Mouse (Mus musculus) liver (tissue): ENCODE measurements around the gene Fut7.
"Not testable (repeated sequence)": the region's sequence is repeated elsewhere in the genome, so short reads cannot be mapped to it uniquely, and the experiment has no call there.

Experiments used
- DNase-seq: peaks from one replicate; pipeline ENCODE4 v3.0.0-alpha.2; 2020; ENCODE audit warnings: mixed read lengths

The Fut7 gene

DNA sequence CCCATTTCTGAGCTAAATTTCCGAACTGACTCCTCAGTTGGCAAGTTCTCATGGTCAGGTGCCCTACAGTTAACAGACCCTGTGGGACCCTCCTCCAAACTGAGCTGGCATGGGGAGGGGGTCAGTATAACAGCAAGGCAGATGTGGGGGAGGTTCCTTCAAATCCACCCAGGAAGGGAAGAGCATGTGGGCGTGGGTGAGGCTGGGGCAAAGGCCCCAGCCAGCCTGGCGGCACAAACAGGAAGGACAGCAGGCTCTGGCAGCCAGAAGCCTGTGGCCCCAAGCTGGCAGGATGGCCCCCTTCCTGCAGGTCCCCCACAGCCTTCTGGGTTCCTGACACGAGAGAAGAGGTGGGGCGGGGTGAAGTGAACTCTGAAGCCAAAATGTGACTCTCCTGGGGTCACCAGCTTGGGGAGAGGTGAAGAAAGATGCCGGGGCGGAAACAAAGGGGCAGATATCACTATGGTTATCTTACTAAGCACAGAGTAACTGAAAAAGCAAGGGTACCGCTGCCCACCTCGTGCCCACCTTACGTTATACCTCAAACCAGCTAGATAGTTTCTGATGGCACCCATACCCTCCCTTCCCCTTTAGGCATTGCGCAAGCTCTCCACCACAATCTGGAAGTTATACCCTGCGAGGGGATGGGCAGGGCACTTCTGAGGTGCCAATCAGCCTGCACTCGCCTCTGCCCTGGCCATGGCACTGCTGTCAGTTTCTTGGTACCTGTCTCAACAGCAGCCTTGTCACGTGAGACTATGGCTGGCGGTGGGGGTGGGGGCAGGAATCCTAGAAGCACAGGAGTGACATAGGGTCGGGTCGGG, at the start of gene Fut7:
Fut7 (plus strand) TSS at position 681 of the 824 bp plus-strand sequence.
- DNase-seq, result no peak

DNA sequence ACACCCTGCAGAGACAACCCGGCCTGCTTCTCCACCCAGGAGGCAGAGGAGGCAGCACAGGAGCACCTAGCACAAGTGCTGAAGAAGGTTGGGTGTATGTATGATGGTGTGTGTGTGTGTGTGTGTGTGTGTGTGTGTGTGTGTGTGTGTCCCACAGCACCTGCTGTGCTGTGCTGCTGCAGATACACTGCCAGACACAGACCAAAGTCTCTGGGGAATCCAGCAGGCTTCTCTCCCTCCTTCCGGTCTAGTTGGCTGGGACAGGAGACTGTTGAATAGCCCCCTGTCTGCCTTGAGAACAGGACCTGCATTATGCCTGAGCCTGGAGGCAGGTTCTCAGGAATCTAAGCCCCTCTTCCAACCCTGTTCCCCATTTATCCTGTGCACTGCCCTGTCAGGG, 49.6 kb upstream of the Fut7 start:
- no peak for DNase-seq

DNA sequence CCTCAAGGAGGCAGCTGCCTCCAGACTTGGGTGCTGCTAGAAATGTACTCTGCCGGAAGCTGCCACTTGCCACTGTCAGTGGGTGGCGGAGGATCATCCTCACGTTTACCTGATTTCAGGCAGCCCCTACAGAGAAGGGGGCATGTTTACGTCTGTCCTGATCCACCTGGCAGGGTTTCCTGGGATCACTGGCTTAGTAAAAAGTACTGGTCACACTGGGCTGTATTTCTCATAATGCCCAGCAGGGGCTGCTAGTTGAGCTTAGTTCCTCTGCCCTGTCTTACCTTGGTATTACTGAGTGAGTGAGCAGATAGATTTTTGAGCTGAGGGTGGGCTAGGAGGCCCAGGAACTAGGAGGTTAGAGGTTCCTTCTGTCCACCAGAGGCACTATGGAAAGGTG, 46.5 kb upstream of the Fut7 start:
- peak; percentile 46 for DNase-seq

DNA sequence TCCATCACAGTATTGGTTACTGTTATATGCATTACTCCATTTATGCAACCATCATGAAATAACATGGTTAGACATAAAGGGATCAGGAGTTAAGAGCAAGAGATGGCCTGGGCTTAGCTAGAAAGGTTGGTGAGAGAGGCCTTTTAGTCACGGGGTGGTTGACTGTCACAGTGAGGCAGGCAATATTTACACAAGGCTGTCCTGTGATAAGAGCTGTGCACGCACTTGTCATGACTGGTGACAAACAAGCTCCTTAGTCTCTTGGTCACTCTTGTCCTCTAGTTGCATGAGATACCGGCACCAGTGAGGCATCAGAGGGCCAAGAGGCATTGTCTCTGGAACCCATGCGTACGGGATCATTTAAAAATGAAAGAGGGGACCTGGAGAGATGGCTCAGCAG, 38.6 kb upstream of the Fut7 start:
- DNase-seq, result no peak

DNA sequence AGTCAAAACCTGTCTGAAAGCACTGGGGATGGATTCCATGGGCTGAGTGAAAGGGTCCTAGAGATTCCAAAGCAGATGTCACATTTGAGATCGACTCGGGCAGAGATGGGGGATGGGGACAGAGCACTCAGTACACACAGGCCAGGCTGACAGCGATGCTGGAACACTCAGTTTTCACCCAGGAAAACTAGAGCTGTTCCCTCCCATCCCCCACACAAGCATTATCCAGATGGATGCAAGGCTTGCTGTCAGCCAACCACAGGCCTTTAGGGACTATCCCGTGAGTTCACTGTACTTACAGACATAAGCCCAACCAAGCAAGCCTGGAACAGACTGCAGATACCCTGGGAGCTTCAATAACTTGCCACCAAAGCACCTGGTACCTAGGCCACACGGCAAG, 31.8 kb upstream of the Fut7 start:
- DNase-seq, result no peak

DNA sequence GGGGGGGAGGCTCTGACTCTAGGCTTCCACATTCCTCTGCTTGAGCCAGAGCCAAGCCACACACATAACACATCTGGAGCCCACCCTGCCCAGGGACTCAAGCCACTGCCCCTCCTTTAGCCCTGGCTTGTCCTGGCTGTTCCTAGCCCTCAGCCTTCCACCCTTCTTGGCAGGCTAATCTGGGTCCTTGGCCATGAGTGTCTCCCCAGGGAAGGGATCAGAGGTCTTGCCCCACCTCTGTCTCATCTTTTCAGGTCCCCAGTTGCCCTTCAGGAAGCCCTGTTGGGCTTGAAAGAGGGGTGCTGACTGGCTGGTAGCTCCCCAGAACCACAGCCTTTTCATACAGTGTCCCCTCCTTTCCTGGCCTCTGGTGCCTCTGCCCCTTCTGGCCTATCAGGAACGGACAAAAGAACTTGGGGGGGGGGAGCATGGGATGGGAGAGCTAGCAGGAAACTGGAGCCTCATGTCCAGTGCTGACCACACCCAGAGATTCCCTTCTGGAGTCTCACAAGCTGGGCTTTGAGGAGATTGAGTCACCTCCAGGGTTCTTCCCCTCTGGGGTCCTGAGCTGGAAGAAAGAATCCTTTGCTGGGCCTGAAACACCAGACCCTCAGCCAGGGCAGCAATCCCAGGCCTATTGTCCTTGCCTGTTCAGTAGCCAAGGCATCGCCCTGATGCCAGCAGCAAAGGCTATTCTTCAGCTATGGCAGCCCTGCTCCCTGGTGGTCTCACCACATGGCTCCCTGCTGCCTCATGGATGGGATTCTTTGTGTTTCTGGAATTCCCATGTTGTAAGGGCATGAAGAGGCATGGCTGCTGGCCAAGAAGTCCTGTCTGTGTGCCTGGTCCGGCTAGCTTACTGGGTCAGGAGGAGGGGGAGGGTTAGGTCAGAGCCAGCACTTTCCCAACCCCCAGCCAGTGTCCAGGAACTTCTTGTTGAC, 28.5 kb upstream of the Fut7 start:
- DNase-seq, result no peak

DNA sequence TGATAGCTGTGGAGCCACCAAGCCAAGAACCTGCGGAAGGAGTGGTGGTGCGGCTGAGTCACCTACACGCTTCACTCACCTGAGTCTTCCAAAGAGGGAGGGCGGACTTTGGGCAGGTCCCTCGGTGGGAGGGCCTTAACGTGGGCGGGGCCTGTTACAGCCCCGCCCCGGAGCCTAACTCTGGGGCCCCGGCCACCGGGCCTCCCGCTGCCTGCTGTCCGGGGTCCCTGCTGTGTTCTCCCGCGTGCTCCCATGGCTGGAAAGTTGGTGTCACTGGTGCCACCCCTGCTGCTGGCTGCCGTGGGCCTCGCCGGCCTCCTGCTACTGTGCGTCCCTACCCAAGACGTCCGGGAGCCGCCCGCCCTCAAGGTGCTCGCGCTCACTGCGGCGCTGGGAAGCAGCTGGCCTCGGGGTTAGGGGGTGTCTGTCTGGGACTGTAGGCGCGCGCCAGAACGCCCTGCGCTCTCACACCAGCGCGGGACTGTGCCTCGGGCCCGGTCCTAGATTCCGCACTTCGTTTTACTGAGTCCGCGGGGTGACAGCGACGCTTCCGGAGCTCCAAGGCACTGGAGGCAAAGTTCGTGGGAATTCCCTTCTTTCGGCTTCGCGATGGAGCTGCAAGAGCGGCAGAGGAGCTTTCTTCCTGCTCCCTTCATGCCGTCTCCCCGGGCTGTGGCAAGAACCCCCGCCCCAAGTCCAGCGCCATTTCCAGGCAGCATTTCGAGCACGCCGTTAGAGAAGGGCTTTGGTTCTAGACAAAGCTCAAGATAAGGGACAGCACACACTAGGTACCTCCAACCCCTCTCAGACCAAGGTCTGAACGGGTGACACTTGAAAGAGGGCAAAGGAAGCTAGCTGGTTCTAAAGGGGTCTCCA, 27.1 kb upstream of the Fut7 start, which contains the start of gene Entpd2:
Entpd2 (plus strand) TSS at position 154 of the 876 bp plus-strand sequence.
- DNase-seq, result peak; percentile 47

DNA sequence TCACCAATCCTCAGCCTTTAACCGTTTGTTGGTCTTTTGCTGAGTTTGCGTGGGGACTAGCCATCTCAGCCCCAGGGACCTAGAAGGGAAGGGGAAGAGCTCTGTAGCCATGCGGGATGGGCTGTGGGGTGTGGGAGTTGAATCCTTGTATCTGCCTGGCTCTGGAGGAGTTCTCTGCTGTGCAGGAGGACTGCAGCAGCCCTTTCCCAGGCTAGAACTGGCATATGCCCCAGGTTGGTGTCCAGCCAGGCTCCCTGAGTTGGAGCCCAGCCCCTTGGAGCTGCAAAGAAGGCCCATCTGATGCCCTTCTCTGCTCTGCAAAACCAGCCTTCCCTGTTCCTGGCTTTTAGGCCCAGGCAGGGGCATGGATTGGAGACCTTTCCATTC, 26.5 kb upstream of the Fut7 start:
- no peak for DNase-seq

DNA sequence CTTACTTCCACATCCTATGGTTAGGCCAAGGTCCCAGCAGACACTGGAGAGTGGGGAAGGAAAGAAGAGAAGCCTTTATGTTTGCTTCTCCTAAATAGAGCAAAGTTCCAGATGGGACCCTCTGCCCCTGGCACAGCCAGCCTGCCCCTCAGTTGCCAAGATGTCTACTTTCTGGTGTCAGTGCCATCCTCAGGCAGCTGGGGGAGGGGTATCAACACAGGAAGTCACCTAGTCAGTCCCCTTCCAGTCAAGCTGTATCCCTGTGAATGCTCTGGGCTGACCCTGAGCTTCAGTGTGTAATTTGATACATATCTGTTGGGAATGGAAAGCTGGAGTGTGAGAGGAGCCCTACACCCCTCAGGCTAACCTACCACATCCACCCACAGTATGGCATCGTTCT, 26.1 kb upstream of the Fut7 start:
- DNase-seq, result no peak

DNA sequence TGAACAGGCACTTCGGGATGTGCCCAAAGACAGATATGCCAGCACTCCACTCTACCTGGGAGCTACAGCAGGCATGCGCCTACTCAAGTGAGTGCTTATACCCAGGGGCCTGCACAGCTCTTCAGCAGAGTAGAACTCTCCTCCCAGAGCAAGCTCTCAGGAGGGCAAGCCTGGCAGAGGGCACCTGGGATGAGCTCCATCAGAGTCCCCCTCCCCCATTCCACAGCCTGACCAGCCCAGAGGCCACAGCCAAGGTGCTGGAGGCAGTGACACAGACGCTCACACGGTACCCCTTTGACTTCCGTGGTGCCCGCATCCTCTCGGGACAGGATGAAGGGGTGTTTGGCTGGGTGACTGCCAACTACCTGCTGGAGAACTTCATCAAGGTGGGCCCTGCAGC, 25.0 kb upstream of the Fut7 start:
- DNase-seq, result no peak

DNA sequence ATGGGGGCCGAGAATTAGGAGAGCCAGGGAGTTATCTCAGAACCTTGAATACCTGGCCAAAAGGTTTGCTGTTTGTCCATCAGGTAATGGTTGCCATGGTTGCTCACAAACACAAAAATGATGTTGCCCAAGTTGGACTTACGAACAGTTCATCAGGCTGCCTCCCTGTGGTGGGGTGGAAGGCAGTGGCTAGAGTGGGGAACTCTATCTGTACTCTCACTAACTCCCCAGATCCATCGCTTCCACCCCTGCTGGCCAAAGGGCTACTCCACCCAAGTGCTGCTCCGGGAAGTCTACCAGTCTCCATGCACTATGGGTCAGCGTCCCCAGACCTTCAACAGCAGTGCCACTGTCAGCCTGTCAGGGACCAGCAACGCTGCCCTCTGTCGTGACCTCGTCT, 24.0 kb upstream of the Fut7 start, which contains the start of gene Npdc1:
Npdc1 (plus strand) TSS at position 301 of the 400 bp plus-strand sequence.
- no peak for DNase-seq

DNA sequence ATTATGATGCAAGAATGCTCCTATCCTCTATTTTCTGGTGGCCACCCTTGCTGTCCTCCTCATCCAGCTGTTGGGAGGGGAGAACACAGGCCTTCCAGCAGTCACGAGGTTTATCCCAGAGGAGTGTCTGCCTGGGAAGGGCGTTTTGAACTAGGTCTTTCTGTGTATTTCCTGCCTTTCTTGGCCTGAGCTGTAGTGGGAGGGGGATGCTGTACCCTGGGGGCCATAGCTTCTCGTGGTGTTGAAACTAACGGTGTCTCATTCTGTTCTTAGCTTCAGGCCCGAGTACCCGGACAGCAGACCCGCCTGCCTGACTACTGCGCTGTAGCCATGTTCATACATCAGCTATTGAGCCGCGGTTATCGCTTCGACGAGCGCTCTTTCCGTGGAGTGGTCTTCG, 22.8 kb upstream of the Fut7 start:
- no peak for DNase-seq

DNA sequence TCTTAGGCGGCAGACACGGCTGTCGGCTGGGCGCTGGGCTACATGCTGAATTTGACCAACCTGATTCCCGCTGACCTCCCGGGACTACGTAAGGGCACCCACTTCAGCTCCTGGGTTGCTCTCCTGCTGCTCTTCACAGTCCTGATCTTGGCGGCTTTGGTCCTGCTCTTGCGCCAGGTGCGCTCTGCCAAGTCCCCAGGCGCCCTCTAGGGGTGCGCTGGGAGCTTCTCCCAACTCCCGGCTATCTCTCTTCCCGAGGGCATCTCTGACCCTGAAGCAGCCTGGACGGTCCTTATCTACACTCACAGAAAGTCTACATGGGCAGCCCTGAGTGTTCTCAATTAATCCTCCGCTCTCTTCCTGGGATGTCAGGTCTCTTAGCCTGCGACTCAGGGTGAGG, 22.3 kb upstream of the Fut7 start:
- peak; percentile 59 for DNase-seq

DNA sequence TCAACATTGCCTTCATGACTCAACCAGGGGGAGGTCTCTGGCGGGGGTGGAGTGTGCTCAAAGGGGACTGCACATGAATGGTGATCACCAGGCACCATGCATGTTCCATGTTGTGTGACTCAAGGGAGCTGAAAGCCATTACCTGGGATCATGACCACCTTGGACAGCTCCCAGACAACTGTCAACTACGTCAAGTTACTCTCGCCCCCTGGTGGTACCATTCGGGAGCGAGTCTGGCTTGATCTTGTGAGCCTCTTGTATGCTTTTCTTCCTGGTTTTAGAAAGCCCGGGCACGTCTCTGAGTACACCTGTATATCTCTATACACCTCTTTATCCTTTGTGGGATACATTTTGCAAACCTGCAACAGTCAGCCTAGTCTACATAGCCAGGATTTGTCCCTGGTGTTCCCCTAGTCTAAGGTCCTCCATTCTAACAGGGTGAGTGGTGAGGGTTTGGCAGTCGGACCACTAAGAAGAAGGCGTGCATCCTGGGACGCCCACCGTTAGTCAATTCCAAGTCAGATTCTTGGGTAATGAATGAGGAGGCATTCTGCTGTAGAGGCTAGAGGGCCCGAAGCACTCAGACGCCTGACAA, 20.6 kb upstream of the Fut7 start:
- DNase-seq, result peak; percentile 83

DNA sequence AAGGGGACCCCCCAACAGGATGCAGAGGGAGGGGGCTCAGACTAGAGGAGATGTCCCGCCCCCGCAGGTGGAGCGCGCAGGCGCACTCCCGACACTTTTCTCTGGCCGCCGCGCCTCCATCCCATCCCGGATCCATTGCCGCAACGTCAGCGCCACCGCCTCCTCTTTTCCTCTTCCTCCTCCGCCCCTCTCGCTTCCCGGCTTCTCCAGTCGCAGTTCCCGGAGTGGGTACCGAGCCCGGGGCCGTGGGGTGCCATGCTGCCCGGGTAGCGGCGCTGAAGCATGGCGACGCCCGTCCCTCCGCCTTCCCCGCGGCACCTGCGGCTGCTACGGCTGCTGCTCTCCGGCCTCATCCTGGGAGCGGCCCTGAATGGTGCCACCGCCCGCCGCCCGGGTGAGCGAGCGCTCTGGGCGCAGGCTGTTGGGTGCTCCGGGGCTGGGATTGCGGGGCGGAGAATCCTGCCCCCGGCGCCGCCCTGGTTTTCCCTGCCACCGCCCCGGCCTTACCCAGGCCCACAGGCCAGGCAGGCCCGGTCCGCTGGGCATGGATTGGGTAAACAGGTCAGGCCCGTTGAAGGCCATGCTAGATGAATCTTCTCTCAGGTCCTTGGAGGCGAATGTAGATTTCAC, 20.0 kb upstream of the Fut7 start:
- peak; percentile 25 for DNase-seq

DNA sequence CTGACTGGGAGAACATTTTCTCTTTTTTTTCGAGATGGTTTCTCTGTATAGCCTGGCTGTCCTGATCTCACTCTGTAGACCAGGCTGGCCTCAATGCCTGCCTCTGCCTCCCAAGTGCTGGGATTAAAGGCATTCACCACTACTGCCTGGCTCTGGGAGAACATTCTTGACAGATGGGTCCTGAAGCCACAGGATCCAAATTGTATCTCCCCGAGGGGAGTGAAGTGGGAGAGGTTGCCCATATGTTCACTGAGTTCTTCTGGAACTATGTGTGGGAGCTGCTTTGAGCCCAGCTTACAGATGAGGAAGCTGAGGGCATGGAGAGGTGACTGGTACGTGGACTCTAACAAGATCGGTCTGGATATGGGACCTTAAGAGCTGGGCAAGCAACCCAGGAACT, 19.1 kb upstream of the Fut7 start:
- DNase-seq, result no peak

DNA sequence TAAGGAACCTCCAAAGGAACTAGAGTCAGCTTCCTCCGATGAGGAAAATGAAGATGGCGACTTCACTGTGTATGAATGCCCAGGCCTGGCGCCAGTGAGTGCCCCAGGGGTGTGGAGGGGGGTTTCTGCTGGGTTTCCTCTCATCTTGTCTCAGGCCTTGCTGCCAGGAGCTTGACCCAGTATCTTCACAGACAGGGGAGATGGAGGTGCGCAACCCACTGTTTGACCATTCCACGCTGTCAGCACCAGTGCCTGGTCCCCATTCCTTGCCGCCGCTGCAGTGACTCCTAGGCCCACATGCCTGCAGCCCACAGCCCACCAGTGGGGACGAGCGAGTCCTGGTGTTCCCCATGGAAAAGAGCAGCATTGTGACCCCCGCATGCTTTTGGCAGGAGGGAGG, 14.2 kb upstream of the Fut7 start:
- no peak for DNase-seq

DNA sequence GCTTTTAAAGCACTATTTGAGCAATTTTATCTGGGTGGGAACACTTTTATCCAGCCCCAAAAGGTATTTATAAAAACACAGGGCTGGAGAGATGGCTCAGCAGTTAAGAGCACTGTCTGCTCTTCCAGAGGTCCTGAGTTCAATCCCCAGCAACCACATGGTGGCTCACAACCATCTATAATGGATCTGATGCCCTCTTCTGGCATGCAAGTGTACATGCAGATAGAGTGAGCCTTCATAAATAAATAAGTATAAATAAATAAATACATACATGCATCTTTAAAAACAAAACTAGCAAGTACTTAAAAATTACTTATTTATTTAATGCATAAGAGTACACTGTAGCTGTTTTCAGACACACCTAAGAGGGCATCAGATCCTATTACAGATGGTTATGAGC, 9.6 kb upstream of the Fut7 start:
- DNase-seq, result not testable (repeated sequence)

DNA sequence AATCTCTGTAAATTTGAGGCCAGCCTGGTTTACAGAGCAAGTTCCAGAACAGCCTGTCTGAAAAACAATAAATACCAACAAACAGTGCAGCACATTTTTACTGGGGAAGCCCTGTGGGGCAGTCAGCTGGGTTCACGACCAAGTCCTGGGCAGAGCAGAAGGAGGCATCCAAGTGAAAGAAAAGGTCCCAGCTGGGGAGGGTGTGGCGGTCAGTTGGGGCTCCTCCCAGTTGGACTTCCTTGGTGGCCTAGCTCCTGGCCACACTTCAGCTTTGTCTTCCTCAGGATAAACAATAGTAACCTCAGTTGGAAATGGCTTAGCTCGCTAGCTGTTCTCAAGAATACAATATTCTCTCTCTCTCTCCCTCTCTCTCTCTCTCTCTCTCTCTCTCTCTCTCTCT, 5.6 kb upstream of the Fut7 start:
- no peak for DNase-seq

DNA sequence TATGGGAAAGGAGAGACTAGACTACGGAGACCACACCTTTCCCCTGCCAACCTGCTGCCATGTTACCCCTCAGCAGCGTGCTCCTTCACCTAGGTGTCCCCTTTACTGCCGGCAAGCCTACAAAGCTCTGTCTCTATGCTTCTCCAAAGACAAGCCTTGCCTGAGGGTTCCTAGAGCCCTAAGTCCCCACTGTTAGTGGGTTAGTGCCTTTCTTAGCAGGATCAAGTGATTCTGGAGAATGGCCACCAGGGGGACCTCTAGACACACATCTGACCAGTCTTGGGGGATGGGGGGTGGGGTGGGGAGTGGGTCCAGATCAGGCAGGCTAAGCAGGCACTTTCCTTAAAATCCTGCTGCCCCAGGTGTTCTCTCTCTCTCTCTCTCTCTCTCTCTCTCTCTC, 1.2 kb upstream of the Fut7 start:
- peak; percentile 59 for DNase-seq

DNA sequence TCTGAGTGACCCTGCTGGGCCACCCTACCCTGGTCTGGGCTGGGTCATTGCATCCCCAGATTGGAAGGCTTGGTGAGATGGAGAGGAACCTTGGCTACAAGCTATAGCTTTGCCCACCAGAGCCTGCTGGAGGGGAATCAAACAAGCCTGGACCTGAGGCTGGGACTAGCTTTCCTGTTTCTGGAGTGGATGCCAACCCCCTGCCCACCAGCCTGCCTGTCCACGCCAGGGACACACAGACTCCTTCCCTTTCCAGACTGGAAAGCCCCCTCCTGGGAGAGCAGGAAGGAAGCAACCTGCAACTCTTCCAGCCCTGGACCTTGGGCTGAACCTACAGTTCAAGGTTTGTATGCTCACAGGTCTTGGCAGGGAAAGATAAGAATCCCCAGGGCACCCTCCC, 559 bp downstream of the Fut7 start:
- no peak for DNase-seq

DNA sequence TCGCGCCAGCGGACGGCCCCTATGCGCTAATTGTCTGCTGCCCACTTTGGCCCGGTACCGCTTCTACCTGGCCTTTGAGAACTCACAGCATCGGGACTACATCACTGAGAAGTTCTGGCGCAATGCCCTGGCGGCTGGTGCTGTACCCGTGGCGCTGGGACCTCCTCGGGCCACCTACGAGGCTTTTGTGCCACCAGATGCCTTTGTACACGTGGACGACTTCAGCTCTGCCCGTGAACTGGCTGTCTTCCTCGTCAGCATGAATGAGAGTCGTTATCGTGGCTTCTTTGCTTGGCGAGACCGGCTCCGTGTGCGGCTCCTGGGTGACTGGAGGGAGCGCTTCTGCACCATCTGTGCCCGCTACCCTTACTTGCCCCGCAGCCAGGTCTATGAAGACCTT, 2.4 kb downstream of the Fut7 start:
- no peak for DNase-seq
